Mouse (Mus musculus): ENCODE data around the gene Btg1-ps2.
A peak's percentile ranks its signal among the peaks of the same experiment; 100 is the strongest.
"Not testable (repeated sequence)": the region's sequence is repeated elsewhere in the genome, so short reads cannot be mapped to it uniquely, and the experiment has no call there.

Btg1-ps2 gene

GRCm38 (mm10) chrX:38043014-38043413 lies at the start of gene Btg1-ps2:
Btg1-ps2 (minus strand) TSS chrX:38043114.
- DNase-seq (ENCODE audit: low spot score in 2 of 2) = not testable (repeated sequence)

- DNase-seq (ENCODE audit: low spot score in 2 of 2) = no peak
Observed at GRCm38 (mm10) chrX:38085041-38085440, 42.1 kb upstream of the Btg1-ps2 start, which contains the start of gene Rhox11. Rhox11 (minus strand) TSS chrX:38085141.

DNA sequence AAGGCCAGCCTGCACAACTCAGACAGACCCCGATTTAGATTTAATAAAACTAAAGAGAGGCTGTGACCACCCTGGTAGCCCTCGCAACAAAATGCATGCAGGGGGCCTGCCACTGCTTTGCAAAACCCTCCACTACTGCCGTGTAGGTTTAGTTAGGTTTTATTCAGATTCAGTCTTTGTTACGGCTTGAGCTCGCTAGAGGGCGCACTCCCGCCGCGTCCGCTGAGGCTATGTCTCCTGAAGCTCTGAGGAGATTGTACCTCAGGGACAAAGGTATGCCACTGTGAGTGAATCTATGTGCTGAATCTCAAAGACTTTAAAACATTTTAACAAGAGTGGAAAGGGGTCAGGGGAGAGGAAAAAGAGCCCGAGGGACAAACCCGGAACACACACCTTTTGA lies 41.3 kb upstream of the Btg1-ps2 start:
- peak; percentile 13 to 69 for DNase-seq (ENCODE audit: low spot score in 2 of 2)

DNA sequence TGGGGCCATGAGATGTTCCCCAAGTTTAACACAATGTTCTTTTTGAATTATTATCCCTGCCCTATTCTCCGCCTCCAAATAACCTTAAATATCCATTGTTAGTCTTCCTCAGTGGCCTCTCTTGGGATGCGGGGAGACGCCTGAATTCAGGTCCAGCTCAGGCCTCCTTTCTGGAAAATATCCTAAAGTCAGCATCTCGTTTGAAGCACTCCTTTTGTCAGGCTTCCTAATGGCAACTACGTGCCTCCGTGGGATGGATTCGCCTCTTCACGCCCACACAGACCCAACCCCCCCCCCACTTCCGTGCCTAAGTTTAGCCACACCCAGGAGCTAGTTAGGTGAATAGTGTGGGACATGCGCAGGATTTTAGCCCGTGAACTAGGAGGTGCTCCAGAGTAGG lies 23.3 kb upstream of the Btg1-ps2 start, which contains the start of gene Rhox10:
Gene Rhox10 (plus strand): TSS at position 301 of the 400 bp plus-strand sequence.
- no peak for DNase-seq (ENCODE audit: low spot score in 2 of 2)

DNA sequence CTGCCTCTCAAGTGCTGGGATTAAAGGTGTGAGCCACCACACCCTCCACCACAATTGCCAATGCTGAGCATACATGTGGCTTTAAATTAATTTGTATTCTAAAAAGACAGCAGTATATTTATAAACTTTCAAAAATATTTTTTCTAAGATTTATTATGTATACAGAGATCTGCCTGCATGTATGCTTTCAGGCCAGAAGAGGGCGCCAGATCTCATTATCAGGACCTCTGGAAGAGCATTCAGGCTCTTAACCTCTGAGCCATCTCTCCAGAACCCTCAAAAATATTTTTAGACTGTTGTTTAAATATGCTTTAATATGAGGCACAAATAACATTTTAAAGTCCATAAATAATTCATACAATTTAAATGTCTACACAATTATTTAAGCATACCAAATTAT lies 18.6 kb upstream of the Btg1-ps2 start:
- no peak for DNase-seq (ENCODE audit: low spot score in 2 of 2)

DNA sequence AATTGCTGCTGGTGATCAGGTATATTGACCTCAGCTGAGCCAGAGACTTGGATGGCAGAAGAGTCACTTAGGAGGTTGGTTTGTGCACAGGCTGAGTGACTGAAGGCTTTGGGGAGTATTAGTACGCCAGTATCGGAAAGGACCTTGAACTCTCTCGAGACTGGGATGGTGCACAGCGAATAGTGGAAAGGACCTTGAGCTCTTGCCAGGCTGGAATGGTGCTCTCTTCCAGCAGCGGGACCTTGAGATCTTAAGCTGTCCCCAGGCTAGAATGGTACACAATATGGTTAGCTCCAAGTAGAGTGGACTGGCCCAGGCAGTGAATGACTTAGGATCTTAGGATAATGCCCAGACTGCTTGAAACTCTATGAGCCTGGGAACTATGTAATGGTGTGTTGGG lies 3.2 kb downstream of the Btg1-ps2 start:
- DNase-seq (ENCODE audit: low spot score in 2 of 2) = no peak

GRCm38 (mm10) chrX:38033841-38034240 lies 9.1 kb downstream of the Btg1-ps2 start:
- DNase-seq (ENCODE audit: low spot score in 2 of 2) = peak in 1 of 2 experiments; percentile 34

DNA sequence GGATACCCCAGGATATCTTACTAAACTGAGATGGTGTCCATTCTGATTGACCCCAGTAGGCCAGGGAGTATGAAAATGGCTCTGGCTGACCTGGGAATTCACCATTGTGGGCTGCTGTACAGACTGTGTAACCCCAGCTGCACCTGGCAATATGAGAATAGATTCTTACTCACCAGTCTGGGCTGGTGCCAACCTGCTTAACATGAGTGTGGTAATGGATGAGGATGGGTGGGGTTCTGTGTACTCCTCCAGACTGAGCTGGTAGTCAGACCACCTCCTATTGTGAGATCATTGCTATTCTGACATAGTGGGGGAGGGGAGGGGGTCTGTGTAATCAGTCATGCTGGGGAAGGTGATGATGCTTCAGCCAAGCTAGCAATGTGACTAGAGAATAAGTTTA lies 24.3 kb downstream of the Btg1-ps2 start, which contains the start of gene Btg1-ps1:
Gene Btg1-ps1 (minus strand): TSS at position 219 of the 400 bp plus-strand sequence.
- DNase-seq (ENCODE audit: low spot score in 2 of 2) = not testable (repeated sequence)

DNA sequence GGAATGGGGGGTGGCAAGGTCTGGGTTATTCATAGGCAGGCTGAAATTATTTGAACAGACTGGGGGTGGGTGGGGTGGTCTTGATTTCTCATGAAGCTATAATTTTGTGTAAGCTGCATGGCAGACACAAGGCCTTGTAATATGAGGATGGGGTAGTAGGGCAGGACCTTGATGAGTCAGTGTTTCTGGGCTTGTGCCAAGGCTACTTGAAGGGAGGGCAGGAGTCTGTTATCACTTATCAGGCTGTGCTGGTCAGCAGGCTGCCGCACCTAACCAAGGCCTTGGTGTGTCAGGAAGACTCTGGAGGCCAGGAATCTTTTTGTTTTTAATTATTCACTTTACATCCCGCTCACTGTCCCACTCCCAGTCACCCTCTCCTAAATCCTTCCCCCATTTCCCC lies 34.2 kb downstream of the Btg1-ps2 start:
- DNase-seq (ENCODE audit: low spot score in 2 of 2) = no peak

Data from spleen, postnatal 4 days (tissue).